Mouse (Mus musculus) lung, adult 18-20 months (tissue): ENCODE results near the gene Trappc6a.
"Not testable (repeated sequence)": the region's sequence is repeated elsewhere in the genome, so short reads cannot be mapped to it uniquely, and the experiment has no call there.

Experiments used
- DNase-seq, 2 experiments: peaks; one replicate each; pipeline ENCODE4 v3.0.0; 2022; ENCODE audit warnings: mixed read lengths in 2 of 2

Gene Trappc6a

GRCm38 (mm10) chr7:19491731-19492130 is 16.5 kb upstream of the Trappc6a start:
- DNase-seq: peak; percentile 69 to 81

GRCm38 (mm10) chr7:19494751-19495474 is 13.3 kb upstream of the Trappc6a start:
- no peak for DNase-seq

GRCm38 (mm10) chr7:19495521-19496213 is 12.5 kb upstream of the Trappc6a start:
- DNase-seq: peak; percentile 37 to 40

DNA sequence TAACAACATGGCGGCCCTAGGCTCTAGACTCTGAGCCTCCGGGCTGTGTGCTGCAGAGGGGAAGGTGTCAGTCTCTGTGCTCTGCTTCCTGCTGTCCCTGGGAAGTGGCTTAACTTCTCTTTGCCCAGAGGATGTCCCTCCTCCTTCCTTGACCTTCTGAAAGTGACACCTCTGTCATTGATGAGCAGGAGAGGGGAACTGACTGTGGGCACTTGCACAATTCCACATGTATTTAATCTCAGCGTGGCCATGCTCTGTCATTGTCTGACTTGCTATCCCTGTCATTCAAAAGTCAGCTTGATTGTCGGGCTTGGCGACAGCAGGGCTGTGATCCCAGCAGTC is 12.0 kb upstream of the Trappc6a start:
- DNase-seq: no peak

DNA sequence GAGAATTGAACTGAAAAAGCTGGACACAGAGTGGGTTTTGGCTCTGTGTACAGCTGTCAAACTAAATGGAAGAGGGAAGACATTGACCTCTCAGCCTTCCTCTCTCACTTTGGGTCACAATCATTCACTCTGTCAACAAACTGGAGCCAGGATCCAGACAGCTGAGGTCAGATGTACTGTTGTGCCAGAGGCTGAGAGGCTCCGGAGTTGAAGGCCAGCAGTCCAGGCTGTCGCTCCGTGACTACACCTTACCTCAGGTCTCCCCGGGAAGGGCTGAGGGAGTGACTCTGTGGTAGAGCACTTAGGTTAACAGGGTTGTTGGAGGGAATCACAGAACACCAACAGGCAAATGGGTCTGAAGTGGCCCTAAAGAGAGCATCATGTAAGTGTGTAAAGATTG is 9.9 kb upstream of the Trappc6a start:
- no peak for DNase-seq

GRCm38 (mm10) chr7:19500420-19501363 is 7.5 kb upstream of the Trappc6a start:
- DNase-seq: no peak

- DNase-seq: no peak
Observed at GRCm38 (mm10) chr7:19501658-19502057, 6.5 kb upstream of the Trappc6a start.

GRCm38 (mm10) chr7:19503481-19504068 is 4.6 kb upstream of the Trappc6a start:
- peak; percentile 52 to 61 for DNase-seq

DNA sequence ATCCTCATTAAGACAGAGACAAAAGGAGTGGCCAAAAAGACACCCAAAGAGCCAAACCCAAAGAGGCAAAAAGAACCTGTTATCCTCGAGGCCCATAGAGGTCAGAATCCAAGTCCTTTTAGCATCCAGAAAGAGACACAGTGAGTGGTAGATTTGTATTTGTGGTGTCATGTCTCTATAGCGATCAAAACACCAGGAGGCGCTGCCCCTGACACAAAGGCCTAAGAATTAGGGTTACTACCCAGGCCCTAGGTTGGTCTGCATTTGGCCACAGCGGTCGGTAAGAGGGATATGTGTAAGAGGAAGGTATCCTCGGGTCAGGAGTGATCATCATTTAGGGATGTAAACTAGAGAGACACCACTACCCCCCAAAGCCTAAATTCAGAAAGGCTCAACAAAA is 1.9 kb upstream of the Trappc6a start:
- no peak for DNase-seq

GRCm38 (mm10) chr7:19506969-19507611 is 1.1 kb upstream of the Trappc6a start:
- peak in 1 of 2 experiments; percentile 35 for DNase-seq

GRCm38 (mm10) chr7:19507612-19507981 is 598 bp upstream of the Trappc6a start:
- DNase-seq: no peak

- no peak for DNase-seq
Observed at GRCm38 (mm10) chr7:19508924-19509568, 851 bp downstream of the Trappc6a start.

GRCm38 (mm10) chr7:19509786-19510185 is 1.6 kb downstream of the Trappc6a start:
- no peak for DNase-seq

GRCm38 (mm10) chr7:19511934-19512333 is 3.7 kb downstream of the Trappc6a start:
- DNase-seq: not testable (repeated sequence)

- no peak for DNase-seq
Observed at GRCm38 (mm10) chr7:19512353-19512752, 4.2 kb downstream of the Trappc6a start.

GRCm38 (mm10) chr7:19517652-19518365 is 9.6 kb downstream of the Trappc6a start, which contains the start of gene Nkpd1:
Nkpd1 (plus strand) TSS chr7:19517838.
- peak in 1 of 2 experiments; percentile 57 for DNase-seq

DNA sequence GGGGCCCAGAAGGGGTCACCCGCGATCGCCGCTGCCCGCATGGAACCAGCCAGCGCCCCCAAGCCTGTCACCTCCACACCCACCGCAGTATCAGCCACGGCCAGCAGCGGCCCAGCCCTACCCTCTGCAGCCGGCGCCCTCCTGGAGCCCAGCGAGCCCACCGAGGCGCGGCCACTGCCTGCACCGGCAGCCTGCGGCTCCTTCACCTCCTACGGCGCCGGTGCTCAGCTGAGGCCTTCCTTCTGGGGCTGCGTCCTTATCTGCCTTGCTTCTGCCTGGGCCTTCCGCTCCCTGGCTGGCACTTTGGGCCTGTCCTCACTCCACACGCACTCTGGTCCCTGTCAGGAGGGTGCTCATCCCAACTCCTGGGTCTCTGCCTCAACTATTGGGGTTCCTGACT is 11.8 kb downstream of the Trappc6a start:
- DNase-seq: no peak

DNA sequence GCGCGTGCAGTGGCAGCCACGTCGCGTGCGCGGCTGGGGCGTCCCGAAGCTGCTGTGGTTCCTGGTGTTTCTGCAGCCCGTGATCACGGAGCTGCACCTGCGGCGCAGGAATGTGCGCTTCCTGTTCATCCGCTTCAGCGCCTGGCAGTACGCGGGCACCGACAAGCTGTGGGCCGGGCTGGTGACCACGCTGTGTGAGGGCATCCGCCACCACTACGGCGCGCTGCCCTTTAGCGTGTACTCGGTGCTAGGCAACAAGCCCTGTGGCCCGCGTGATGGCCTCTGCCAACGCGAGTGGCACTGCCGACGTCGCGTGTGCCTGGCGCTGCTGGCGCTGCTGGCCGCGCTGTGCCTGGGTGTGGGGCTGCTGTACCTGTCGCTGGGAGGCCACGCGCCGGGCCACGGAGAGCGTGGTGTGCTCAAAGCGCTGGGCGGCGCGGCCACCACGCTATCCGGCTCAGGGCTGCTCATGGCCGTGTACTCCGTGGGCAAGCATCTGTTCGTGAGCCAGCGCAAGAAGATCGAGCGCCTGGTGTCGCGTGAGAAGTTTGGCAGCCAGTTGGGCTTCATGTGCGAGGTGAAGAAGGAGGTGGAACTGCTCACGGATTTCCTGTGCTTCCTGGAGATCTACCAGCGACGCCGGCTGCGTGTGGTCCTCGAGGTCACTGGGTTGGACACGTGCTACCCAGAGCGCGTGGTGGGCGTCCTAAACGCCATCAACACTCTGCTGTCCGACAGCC is 15.0 kb downstream of the Trappc6a start:
- DNase-seq: peak in 1 of 2 experiments; percentile 29

- DNase-seq: peak; percentile 44 to 49
Observed at GRCm38 (mm10) chr7:19523757-19524419, 15.7 kb downstream of the Trappc6a start.
